Mouse (Mus musculus): ENCODE measurements around the gene Nfyc. TPM values are rescaled to one million over a fixed set of nuclear protein-coding genes. Genes with fewer than 3 reads are reported as not detected.

Nfyc gene
- total RNA-seq, 1 experiment = 62.0 TPM

GRCm38 (mm10) chr4:120745731-120746551 lies 85.4 kb downstream of the Nfyc start:
- H3K9me3 ChIP-seq (ENCODE audit: control insufficient read depth, insufficient read depth, low read depth, low read length) = no peaks in the 10 kb centered on the region
- TF ChIP-seq ZC3H11A (IDR thresholded peaks at IDR 0.05; ENCODE audit: borderline replicate concordance, low read depth, low read length) (no peak), HCFC1 (IDR thresholded peaks at IDR 0.05; ENCODE audit: borderline replicate concordance, insufficient read depth, low read length) (no peak), CHD2 (IDR thresholded peaks at IDR 0.05; ENCODE audit: low read depth, low read length) (no peak), MAFK (IDR thresholded peaks at IDR 0.05; ENCODE audit: insufficient read depth, low read depth, low read length) (no peak), ZNF384 (IDR thresholded peaks at IDR 0.05; ENCODE audit: low read depth, low read length) (no peak)
- no peak overlapping the region for H3K9ac ChIP-seq (ENCODE audit: insufficient read depth, low read depth, low read length, poor library complexity, severe bottlenecking)
- no peaks in the 10 kb centered on the region for H3K36me3 ChIP-seq (ENCODE audit: control insufficient read depth, insufficient read depth, low read length, poor library complexity, severe bottlenecking)
- no peak overlapping the region for H3K4me3 ChIP-seq (ENCODE audit: insufficient read depth in 1 of 2, low read depth in 1 of 2, low read length in 2 of 2, poor library complexity in 1 of 2, severe bottlenecking in 1 of 2)
- no peak overlapping the region for H3K27ac ChIP-seq (ENCODE audit: insufficient read depth, low read depth, low read length, poor library complexity, severe bottlenecking)
- H3K4me1 ChIP-seq (ENCODE audit: control insufficient read depth in 2 of 2, insufficient read depth in 2 of 2, low read length in 2 of 2, poor library complexity in 1 of 2) = peaks cover 0 to 10% of the 10 kb centered on the region in 2 experiments; a peak in 1 of 4 replicates
- in situ Hi-C loops (cut with MboI; ENCODE audit: low sequenced_read_pairs in 2 of 2, unreplicated experiment in 2 of 2) = no loop called here
- no peak for DNase-seq (ENCODE audit: low read depth, low spot score)

- Histone ChIP-seq H3K36me3 (ENCODE audit: control insufficient read depth, insufficient read depth, low read length, poor library complexity, severe bottlenecking) (no peaks in the 10 kb centered on the region), H3K4me3 (ENCODE audit: insufficient read depth in 1 of 2, low read depth in 1 of 2, low read length in 2 of 2, poor library complexity in 1 of 2, severe bottlenecking in 1 of 2) (no peak overlapping the region), H3K9ac (ENCODE audit: insufficient read depth, low read depth, low read length, poor library complexity, severe bottlenecking) (no peak overlapping the region), H3K4me1 (ENCODE audit: control insufficient read depth in 2 of 2, insufficient read depth in 2 of 2, low read length in 2 of 2, poor library complexity in 1 of 2) (peaks cover 0 to 9% of the 10 kb centered on the region in 2 experiments; a peak in 1 of 4 replicates), H3K9me3 (ENCODE audit: control insufficient read depth, insufficient read depth, low read depth, low read length) (no peaks in the 10 kb centered on the region), H3K27ac (ENCODE audit: insufficient read depth, low read depth, low read length, poor library complexity, severe bottlenecking) (no peak overlapping the region)
- in situ Hi-C loops (cut with MboI; ENCODE audit: low sequenced_read_pairs in 2 of 2, unreplicated experiment in 2 of 2) = no loop called here
- no peak for DNase-seq (ENCODE audit: low read depth, low spot score)
- TF ChIP-seq ZC3H11A (IDR thresholded peaks at IDR 0.05; ENCODE audit: borderline replicate concordance, low read depth, low read length) (no peak), CHD2 (IDR thresholded peaks at IDR 0.05; ENCODE audit: low read depth, low read length) (no peak), HCFC1 (IDR thresholded peaks at IDR 0.05; ENCODE audit: borderline replicate concordance, insufficient read depth, low read length) (no peak), MAFK (IDR thresholded peaks at IDR 0.05; ENCODE audit: insufficient read depth, low read depth, low read length) (no peak), ZNF384 (IDR thresholded peaks at IDR 0.05; ENCODE audit: low read depth, low read length) (no peak)
Observed at GRCm38 (mm10) chr4:120743636-120744035, 87.7 kb downstream of the Nfyc start.

GRCm38 (mm10) chr4:120741303-120741702 lies 90.1 kb downstream of the Nfyc start:
- H3K36me3 ChIP-seq (ENCODE audit: control insufficient read depth, insufficient read depth, low read length, poor library complexity, severe bottlenecking) = no peaks in the 10 kb centered on the region
- no peak overlapping the region for H3K9ac ChIP-seq (ENCODE audit: insufficient read depth, low read depth, low read length, poor library complexity, severe bottlenecking)
- no peak for DNase-seq (ENCODE audit: low read depth, low spot score)
- H3K4me3 ChIP-seq (ENCODE audit: insufficient read depth in 1 of 2, low read depth in 1 of 2, low read length in 2 of 2, poor library complexity in 1 of 2, severe bottlenecking in 1 of 2) = no peak overlapping the region
- H3K27ac ChIP-seq (ENCODE audit: insufficient read depth, low read depth, low read length, poor library complexity, severe bottlenecking) = no peak overlapping the region
- no peaks in the 10 kb centered on the region for H3K9me3 ChIP-seq (ENCODE audit: control insufficient read depth, insufficient read depth, low read depth, low read length)
- in situ Hi-C loops (cut with MboI; ENCODE audit: low sequenced_read_pairs in 2 of 2, unreplicated experiment in 2 of 2) = no loop called here
- peaks cover 0 to 2% of the 10 kb centered on the region in 2 experiments; a peak in 1 of 4 replicates for H3K4me1 ChIP-seq (ENCODE audit: control insufficient read depth in 2 of 2, insufficient read depth in 2 of 2, low read length in 2 of 2, poor library complexity in 1 of 2)
- TF ChIP-seq HCFC1 (IDR thresholded peaks at IDR 0.05; ENCODE audit: borderline replicate concordance, insufficient read depth, low read length) = no peak
- TF ChIP-seq MAFK (IDR thresholded peaks at IDR 0.05; ENCODE audit: insufficient read depth, low read depth, low read length) = no peak
- TF ChIP-seq ZC3H11A (IDR thresholded peaks at IDR 0.05; ENCODE audit: borderline replicate concordance, low read depth, low read length) = no peak
- no peak for TF ChIP-seq ZNF384 (IDR thresholded peaks at IDR 0.05; ENCODE audit: low read depth, low read length)
- no peak for TF ChIP-seq CHD2 (IDR thresholded peaks at IDR 0.05; ENCODE audit: low read depth, low read length)

GRCm38 (mm10) chr4:120734012-120734622 lies 97.3 kb downstream of the Nfyc start:
- DNase-seq (ENCODE audit: low read depth, low spot score) = no peak
- H3K36me3 ChIP-seq (ENCODE audit: control insufficient read depth, insufficient read depth, low read length, poor library complexity, severe bottlenecking) = no peaks in the 10 kb centered on the region
- no peak overlapping the region for H3K4me3 ChIP-seq (ENCODE audit: insufficient read depth in 1 of 2, low read depth in 1 of 2, low read length in 2 of 2, poor library complexity in 1 of 2, severe bottlenecking in 1 of 2)
- H3K27ac ChIP-seq (ENCODE audit: insufficient read depth, low read depth, low read length, poor library complexity, severe bottlenecking) = no peak overlapping the region
- TF ChIP-seq HCFC1 (IDR thresholded peaks at IDR 0.05; ENCODE audit: borderline replicate concordance, insufficient read depth, low read length) (no peak), MAFK (IDR thresholded peaks at IDR 0.05; ENCODE audit: insufficient read depth, low read depth, low read length) (no peak), ZC3H11A (IDR thresholded peaks at IDR 0.05; ENCODE audit: borderline replicate concordance, low read depth, low read length) (no peak), CHD2 (IDR thresholded peaks at IDR 0.05; ENCODE audit: low read depth, low read length) (no peak), ZNF384 (IDR thresholded peaks at IDR 0.05; ENCODE audit: low read depth, low read length) (no peak)
- no peaks in the 10 kb centered on the region for H3K9me3 ChIP-seq (ENCODE audit: control insufficient read depth, insufficient read depth, low read depth, low read length)
- in situ Hi-C loops (cut with MboI; ENCODE audit: low sequenced_read_pairs in 2 of 2, unreplicated experiment in 2 of 2) = no loop called here
- H3K4me1 ChIP-seq (ENCODE audit: control insufficient read depth in 2 of 2, insufficient read depth in 2 of 2, low read length in 2 of 2, poor library complexity in 1 of 2) = peaks cover 3 to 8% of the 10 kb centered on the region in 2 experiments; a peak in 3 of 4 replicates
- no peak overlapping the region for H3K9ac ChIP-seq (ENCODE audit: insufficient read depth, low read depth, low read length, poor library complexity, severe bottlenecking)

All from ES-E14 (cell line).